Mouse (Mus musculus): Measurements from ENCODE around the gene Tmbim4. TPM values are rescaled to one million over a fixed set of nuclear protein-coding genes. Genes with fewer than 3 reads are reported as not detected.

The Tmbim4 gene
- total RNA-seq, 2 experiments from 2014 or later = 60.9 to 62.8 TPM

GRCm38 (mm10) chr10:120246994-120247750, 45.8 kb downstream of the Tmbim4 start:
- DNase-seq = peak in 1 of 2 experiments; percentile 15

DNA sequence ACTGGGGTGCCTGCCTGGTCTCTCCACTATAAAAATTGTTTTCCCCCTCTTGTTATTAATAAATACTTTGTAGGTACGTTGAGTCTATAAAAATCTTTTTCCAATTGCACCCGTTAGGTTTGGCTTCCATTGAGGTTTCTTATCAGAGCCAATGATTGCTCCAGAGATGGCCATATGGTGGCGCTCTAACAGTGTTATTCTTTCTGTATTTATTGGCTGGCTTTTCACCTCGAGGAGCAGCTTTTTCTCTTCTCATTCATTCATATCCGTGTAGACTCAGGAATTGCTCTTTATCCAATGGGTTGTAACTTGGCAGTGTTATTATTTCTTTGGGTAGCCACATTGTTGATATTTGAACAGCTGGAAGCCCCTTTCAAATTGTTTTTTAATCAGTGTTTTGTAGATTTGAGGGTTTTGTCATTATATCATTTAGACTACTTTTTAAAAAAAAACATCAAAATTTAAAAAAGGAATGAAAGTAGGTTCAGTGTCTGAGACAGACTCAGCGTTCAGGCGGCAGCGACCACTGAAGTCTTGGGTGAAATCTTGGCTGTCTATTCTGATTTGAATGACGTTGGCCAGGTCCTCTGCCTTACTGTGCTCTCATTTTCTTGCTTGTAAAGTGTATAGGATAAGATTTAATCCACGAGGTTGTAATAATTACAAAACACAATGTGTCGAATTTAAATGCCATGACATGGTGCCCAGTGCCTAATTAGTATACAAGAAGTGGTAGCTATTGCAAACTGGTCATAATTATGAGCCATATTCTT, 49.7 kb downstream of the Tmbim4 start:
- DNase-seq = no peak

GRCm38 (mm10) chr10:120251791-120252190, 50.4 kb downstream of the Tmbim4 start:
- DNase-seq = no peak

GRCm38 (mm10) chr10:120252800-120253199, 51.4 kb downstream of the Tmbim4 start:
- DNase-seq = no peak

DNA sequence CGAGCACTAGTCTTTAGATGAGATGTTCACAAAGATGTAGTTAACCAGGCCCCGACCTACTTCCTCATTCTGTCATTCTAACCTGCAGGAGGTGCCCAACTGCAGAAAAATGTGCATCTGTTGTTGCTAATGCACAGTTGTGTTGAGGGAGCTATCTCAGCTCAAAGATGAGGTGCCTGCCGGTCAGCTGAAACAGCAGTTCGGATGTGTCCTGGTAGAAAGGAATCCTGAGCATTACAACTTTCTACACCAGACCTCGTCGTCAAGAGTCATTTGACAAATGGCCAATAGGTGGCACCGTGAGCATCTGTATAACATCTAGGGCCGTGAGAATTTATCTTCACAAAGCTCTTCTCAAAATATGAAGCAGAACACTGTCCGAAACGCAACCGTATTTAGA, 55.8 kb downstream of the Tmbim4 start:
- peak in 1 of 2 experiments; percentile 30 for DNase-seq

GRCm38 (mm10) chr10:120267790-120268189, 66.4 kb downstream of the Tmbim4 start:
- no peak for DNase-seq

- DNase-seq = no peak
Measured at GRCm38 (mm10) chr10:120269946-120270345, 68.6 kb downstream of the Tmbim4 start.

GRCm38 (mm10) chr10:120270777-120271176, 69.4 kb downstream of the Tmbim4 start:
- DNase-seq = peak in 1 of 2 experiments; percentile 9

DNA sequence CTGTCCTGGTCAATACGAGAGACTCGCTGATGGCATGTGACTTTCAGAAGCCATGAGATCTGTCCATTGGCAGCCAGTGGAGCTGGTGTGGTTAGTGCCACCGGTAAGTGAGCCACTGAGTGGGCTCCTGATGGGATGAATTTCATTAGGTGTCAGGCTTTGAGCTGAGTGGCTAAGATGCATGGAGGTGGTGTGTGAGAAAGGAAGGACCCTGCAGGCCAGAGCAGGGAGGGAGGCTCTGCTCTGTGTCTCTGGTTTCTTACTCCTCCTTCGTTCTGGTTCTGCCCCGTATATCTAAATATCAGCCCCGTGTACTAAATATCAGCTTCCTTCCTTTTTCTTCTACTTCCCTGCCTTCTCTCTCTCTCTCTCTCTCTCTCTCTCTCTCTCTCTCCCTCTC, 69.9 kb downstream of the Tmbim4 start:
- DNase-seq = no peak

- DNase-seq = no peak
Measured at GRCm38 (mm10) chr10:120271879-120272269, 70.5 kb downstream of the Tmbim4 start.

- DNase-seq = no peak
Measured at GRCm38 (mm10) chr10:120272270-120272883, 71.0 kb downstream of the Tmbim4 start.

GRCm38 (mm10) chr10:120273335-120273734, 71.9 kb downstream of the Tmbim4 start:
- no peak for DNase-seq

Other genes with a start within 250 kb of the Tmbim4 start
- gene Helb, start 88.6 kb upstream of the Tmbim4 start, total RNA-seq (2021) = 1 to 10 TPM; 3.8 to 4.2 TPM
- under 1 TPM; 0.45 to 0.94 TPM for gene Irak3, start 540 bp downstream of the Tmbim4 start, total RNA-seq (2021)
- 10 to 100 TPM; 16.7 to 17.9 TPM for gene Llph, start 25.5 kb downstream of the Tmbim4 start, total RNA-seq (2021)